Mouse (Mus musculus): Measurements from ENCODE around the gene 4933434E20Rik. TPM values are rescaled to one million over a fixed set of nuclear protein-coding genes. Genes with fewer than 3 reads are reported as not detected.
A peak's percentile ranks its signal among the peaks of the same experiment; 100 is the strongest.

The 4933434E20Rik gene
- 182 TPM for polyA plus RNA-seq (2021)

- ChIA-PET CTCF (interaction anchor here (1.5 kb wide), 1 partner anchor 10 kb away, joined by 4 read pairs; no protein-coding TSS in a partner anchor), POLR2A (interaction anchor here (1.2 kb wide), 1 partner anchor 53 kb away, joined by 4 read pairs; the partner anchor contains the start of gene Hax1)
- no peak for TF ChIP-seq CTCF (IDR thresholded peaks at IDR 0.05)
- H3K27me3 ChIP-seq, result no peaks in the 10 kb centered on the region
- in situ Hi-C loops (cut with MboI; ENCODE audit: low pct_unique_long_range_greater_than_20kb), result no loop called here
- DNase-seq (ENCODE audit: low read depth, low spot score) (no peak), ATAC-seq (peak; percentile 29)
Observed at GRCm38 (mm10) chr3:90051441-90052350, at the start of gene 4933434E20Rik. Gene 4933434E20Rik, plus strand, starts transcription at chr3:90051636.

DNA sequence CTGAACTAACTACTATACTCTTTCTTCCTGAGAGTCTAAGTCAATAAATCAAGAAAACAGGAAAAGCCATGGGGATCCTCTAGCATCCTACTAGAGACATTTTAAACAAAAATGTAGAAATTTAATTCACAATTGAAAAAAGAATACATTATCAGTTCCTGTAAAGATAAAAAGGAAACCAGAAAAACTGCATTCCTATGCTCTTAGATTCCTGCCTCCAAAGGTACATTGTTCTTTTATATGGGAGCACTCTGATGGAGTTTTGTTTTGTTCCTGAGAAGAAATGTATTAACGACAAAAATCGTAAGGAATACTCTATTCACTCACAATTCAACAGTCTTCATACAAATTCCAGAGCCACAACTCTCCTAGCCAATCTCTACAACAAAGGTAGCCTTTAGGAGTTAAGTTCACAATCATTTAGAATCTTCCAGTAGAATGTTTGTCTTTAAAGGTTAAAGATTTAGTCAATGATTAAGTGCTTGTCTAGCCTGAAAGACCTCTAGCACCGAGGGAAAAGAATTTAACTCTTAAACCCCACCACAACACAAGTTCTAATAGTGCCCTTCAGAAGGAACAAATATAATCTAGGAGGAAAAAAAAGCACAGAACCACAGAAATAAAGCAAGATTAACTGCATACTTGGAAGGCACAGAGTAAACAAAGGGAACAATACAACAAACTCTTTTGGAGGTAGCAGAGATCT is 47.2 kb upstream of the 4933434E20Rik start:
- ATAC-seq (no peak), DNase-seq (ENCODE audit: low read depth, low spot score) (no peak)
- ChIA-PET CTCF (interaction anchor here (1.2 to 1.9 kb wide), 4 partner anchors 9 to 61 kb away, joined by 5 to 8 read pairs (median 6); partner anchors contain the start of gene Atp8b2), POLR2A (no interaction called here)
- H3K27me3 ChIP-seq, result no peaks in the 10 kb centered on the region
- no peak for TF ChIP-seq CTCF (IDR thresholded peaks at IDR 0.05)
- in situ Hi-C loops (cut with MboI; ENCODE audit: low pct_unique_long_range_greater_than_20kb), result loop anchor here (25.0 kb wide), 1 partner anchor 1692 kb away; no protein-coding TSS in a partner anchor

GRCm38 (mm10) chr3:90010291-90010690 is 41.1 kb upstream of the 4933434E20Rik start:
- no peak for TF ChIP-seq CTCF (IDR thresholded peaks at IDR 0.05)
- H3K27me3 ChIP-seq, result no peaks in the 10 kb centered on the region
- peak; percentile 74 for ATAC-seq
- no peak for DNase-seq (ENCODE audit: low read depth, low spot score)
- CTCF ChIA-PET, result interaction anchor here (1.1 to 2.5 kb wide), 5 partner anchors 10 to 35 kb away, joined by 3 to 13 read pairs (median 5); no protein-coding TSS in a partner anchor
- POLR2A ChIA-PET, result interaction anchor here (0.8 to 1.3 kb wide), 2 partner anchors 12 to 45 kb away, joined by 3 to 5 read pairs; partner anchors contain the start of gene Hax1
- in situ Hi-C loops (cut with MboI; ENCODE audit: low pct_unique_long_range_greater_than_20kb), result loop anchor here (25.0 kb wide), 1 partner anchor 1698 kb away; no protein-coding TSS in a partner anchor

DNA sequence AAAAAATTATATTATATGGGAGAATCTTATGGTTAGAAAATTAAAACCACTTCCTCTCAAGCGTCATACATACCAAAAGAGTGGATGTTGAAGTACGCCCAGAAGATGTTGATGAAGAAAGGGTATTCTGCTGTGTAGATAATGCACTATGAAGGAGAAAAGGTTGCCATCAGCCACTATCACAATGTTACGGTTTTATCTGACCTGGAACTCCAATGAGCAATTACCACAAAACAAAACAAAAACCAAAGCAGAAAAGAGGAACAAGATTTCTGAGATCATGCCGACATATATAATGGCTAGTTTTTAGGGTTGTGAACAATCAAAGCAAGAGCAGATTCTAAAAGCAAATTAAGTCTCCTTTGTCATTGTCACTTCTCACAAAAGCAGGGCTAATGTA is 34.8 kb upstream of the 4933434E20Rik start:
- in situ Hi-C loops (cut with MboI; ENCODE audit: low pct_unique_long_range_greater_than_20kb), result loop anchor here (25.0 kb wide), 1 partner anchor 1704 kb away; no protein-coding TSS in a partner anchor
- DNase-seq (ENCODE audit: low read depth, low spot score) (no peak), ATAC-seq (no peak)
- CTCF ChIA-PET, result interaction anchor here (1.0 to 2.2 kb wide), 4 partner anchors 16 to 63 kb away, joined by 3 to 9 read pairs (median 4); no protein-coding TSS in a partner anchor
- POLR2A ChIA-PET, result no interaction called here
- no peak for TF ChIP-seq CTCF (IDR thresholded peaks at IDR 0.05)
- no peaks in the 10 kb centered on the region for H3K27me3 ChIP-seq

DNA sequence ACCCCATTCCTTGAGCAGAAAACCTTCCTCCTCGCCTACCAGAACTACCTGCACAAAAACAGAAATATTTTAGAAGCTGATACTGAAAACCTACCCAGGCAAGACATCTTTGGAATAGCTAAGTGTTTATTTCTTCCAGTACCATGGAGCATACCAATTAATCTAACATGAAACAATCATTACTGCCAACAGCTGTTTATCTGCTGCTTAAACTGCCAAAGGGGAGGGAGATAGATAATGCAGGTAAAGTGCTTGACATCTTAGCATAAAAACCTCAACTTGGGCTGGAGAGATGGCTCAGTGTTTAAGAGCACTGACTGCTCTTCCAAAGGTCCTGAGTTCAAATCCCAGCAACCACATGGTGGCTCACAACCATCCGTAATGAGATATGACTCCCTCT is 16.8 kb upstream of the 4933434E20Rik start:
- DNase-seq (ENCODE audit: low read depth, low spot score) (no peak), ATAC-seq (no peak)
- no peaks in the 10 kb centered on the region for H3K27me3 ChIP-seq
- in situ Hi-C loops (cut with MboI; ENCODE audit: low pct_unique_long_range_greater_than_20kb), result loop anchor here (25.0 kb wide), 1 partner anchor 997 kb away; no protein-coding TSS in a partner anchor
- ChIA-PET CTCF (interaction anchor here (0.9 to 2.7 kb wide), 8 partner anchors 9 to 81 kb away, joined by 3 to 13 read pairs (median 10); no protein-coding TSS in a partner anchor), POLR2A (interaction anchor here (0.9 to 1.2 kb wide), 4 partner anchors 9 to 19 kb away, joined by 3 to 6 read pairs (median 3); no protein-coding TSS in a partner anchor)
- TF ChIP-seq CTCF (IDR thresholded peaks at IDR 0.05), result no peak

DNA sequence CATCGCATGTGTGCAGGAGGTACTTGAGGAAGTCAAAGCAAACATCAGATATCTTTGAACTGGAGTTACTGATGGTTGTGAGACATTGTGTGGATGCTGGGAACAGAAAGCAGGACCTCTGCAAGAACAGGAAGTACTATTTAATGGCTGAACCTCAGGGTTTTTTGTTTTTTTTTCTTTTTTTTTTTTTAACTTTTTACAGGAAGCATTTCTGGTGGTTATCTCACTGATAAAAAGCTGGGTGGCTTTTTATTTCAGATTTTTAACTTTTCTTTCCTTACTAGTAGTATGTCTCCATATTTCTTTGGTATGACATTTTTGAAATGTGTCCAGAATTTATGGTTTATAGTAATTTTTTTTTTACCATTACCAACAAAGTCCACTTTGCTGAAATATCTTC is 15.2 kb upstream of the 4933434E20Rik start:
- TF ChIP-seq CTCF (IDR thresholded peaks at IDR 0.05), result no peak
- POLR2A ChIA-PET, result interaction anchor here (0.7 kb wide), 1 partner anchor 30 kb away, joined by 4 read pairs; no protein-coding TSS in a partner anchor
- no peaks in the 10 kb centered on the region for H3K27me3 ChIP-seq
- CTCF ChIA-PET, result interaction anchor here (1.3 to 1.9 kb wide), 2 partner anchors 9 to 13 kb away, joined by 4 to 5 read pairs; no protein-coding TSS in a partner anchor
- in situ Hi-C loops (cut with MboI; ENCODE audit: low pct_unique_long_range_greater_than_20kb), result loop anchor here (25.0 kb wide), 1 partner anchor 999 kb away; no protein-coding TSS in a partner anchor
- DNase-seq (ENCODE audit: low read depth, low spot score), result no peak
- no peak for ATAC-seq

DNA sequence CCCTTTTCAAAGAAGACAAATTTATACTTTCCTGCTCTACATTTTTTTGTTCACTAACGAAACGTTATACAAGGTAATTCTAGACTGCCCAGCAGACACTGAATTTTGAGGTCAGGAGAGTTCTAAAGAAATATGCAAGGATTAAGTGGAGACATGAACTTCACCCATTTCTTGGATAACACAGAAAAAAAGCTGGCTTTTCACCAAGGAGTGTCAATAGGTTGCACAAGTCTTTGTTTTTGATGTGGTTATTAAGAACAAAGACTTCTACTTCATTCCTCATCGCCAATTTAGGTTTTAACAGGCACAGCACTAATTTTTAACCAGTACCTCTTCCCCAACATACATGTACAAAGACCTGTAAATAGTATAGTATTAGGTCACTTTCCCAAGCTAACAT is 1.7 kb upstream of the 4933434E20Rik start:
- H3K27me3 ChIP-seq, result no peaks in the 10 kb centered on the region
- ATAC-seq, result no peak
- DNase-seq (ENCODE audit: low read depth, low spot score), result no peak
- no peak for TF ChIP-seq CTCF (IDR thresholded peaks at IDR 0.05)
- in situ Hi-C loops (cut with MboI; ENCODE audit: low pct_unique_long_range_greater_than_20kb), result loop anchor here (25.0 kb wide), 1 partner anchor 1012 kb away; no protein-coding TSS in a partner anchor
- POLR2A ChIA-PET, result interaction anchor here (0.5 to 1.6 kb wide), 4 partner anchors 8 to 89 kb away, joined by 3 to 5 read pairs (median 3); no protein-coding TSS in a partner anchor
- CTCF ChIA-PET, result interaction anchor here (1.0 to 2.7 kb wide), 3 partner anchors 16 to 43 kb away, joined by 4 to 13 read pairs (median 5); no protein-coding TSS in a partner anchor

DNA sequence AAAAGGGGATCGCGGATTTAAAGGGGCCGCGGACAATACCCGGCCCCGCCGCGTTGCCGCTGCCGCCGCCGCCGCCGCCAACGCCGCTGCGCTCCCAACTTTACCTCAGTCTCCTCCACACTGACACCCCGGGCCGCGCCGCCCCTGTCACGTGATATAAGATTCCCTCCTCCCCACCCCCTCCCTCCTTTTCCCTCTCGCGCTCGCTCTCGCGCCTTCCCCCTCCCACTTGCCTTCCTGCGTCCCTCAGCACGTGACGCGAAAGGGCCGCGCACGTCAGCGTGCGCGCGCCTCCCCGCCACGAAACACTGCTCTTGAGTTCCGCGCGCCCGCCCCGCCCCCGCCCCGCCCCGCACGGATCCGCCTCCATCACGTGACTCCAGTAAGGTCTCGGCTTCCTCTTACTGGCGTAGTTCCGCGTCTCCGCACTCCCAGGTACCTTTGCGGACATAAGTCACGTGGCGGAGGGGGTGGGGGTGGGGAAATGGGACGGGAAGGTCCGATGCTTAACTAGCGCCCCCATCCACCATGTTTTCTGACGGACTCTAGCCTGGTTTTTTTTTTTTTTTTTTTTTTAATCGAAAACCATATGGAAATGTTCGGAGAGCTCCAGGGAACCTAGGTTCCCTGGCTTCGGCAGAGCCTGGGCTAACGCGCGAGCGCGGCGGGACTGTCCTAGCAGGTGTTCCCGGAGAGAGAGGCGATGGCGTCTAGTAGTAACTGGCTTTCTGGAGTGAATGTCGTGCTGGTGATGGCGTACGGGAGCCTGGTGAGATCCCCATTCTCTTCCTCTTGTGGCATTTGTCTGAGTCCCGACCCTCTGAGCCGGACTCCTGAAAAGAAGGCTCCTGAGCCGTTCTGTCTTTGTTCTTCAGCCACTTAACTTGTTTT is 1.2 kb downstream of the 4933434E20Rik start, which contains the start of gene Ubap2l:
Gene Ubap2l, minus strand, starts transcription at position 278 of the 891 bp plus-strand sequence.
- TF ChIP-seq CTCF (IDR thresholded peaks at IDR 0.05), result no peak
- peak; percentile 95 for DNase-seq (ENCODE audit: low read depth, low spot score)
- H3K27me3 ChIP-seq, result no peaks in the 10 kb centered on the region
- in situ Hi-C loops (cut with MboI; ENCODE audit: low pct_unique_long_range_greater_than_20kb), result no loop called here
- ChIA-PET POLR2A (interaction anchor here (0.6 to 1.5 kb wide), 5 partner anchors 13 to 305 kb away, joined by 3 to 5 read pairs (median 4); partner anchors contain the start of gene Hax1), CTCF (interaction anchor here (5.8 kb wide), 1 partner anchor 13 kb away, joined by 51 read pairs; no protein-coding TSS in a partner anchor)
- peak; percentile 70 for ATAC-seq

- TF ChIP-seq CTCF (IDR thresholded peaks at IDR 0.05), result no peak
- DNase-seq (ENCODE audit: low read depth, low spot score), result no peak
- ChIA-PET POLR2A (no interaction called here), CTCF (interaction anchor here (1.0 kb wide), 1 partner anchor 16 kb away, joined by 3 read pairs; no protein-coding TSS in a partner anchor)
- in situ Hi-C loops (cut with MboI; ENCODE audit: low pct_unique_long_range_greater_than_20kb), result no loop called here
- no peaks in the 10 kb centered on the region for H3K27me3 ChIP-seq
- no peak for ATAC-seq
Observed at GRCm38 (mm10) chr3:90061549-90061948, 10.1 kb downstream of the 4933434E20Rik start.
